Mouse (Mus musculus): ENCODE measurements around the gene Ccdc107.

- no peak for TF ChIP-seq CHD2 (IDR thresholded peaks at IDR 0.05; ENCODE audit: low read length)
- TF ChIP-seq EP300 (IDR thresholded peaks at IDR 0.05; ENCODE audit: low read length): no peak
- no peak for TF ChIP-seq CTCF (conservative IDR thresholded peaks at IDR 0.05 in 1 of 2, IDR thresholded peaks at IDR 0.05 in 1 of 2; ENCODE audit: low read depth in 2 of 2, low read length in 2 of 2)
- TF ChIP-seq POLR2A (IDR thresholded peaks at IDR 0.05; ENCODE audit: low read depth, low read length): no peak
Measured at GRCm38 (mm10) chr4:43507938-43508665, 15.4 kb downstream of the Ccdc107 start.
